Mouse (Mus musculus) duodenum, adult 2 months (tissue): ENCODE results near the gene Odf3l2. TPM values are rescaled to one million over a fixed set of nuclear protein-coding genes. Genes with fewer than 3 reads are reported as not detected.

Experiments used
- polyA plus RNA-seq: library from polyadenylated mRNA; depleted of rRNA; stranded (reverse); fragments of >200 nt; gene quantifications from 2 replicates; pipeline ENCODE4 v1.2.3, GENCODE M21; 2012; ENCODE audit warnings: low replicate concordance; rRNA removed

The Odf3l2 gene
- polyA plus RNA-seq: not detected in 2 replicates

GRCm38 (mm10) chr10:79645711-79646110 lies at the start of gene Odf3l2:
Odf3l2 (minus strand) TSS chr10:79645738.

GRCm38 (mm10) chr10:79688720-79689119 lies 43.2 kb upstream of the Odf3l2 start, which contains the start of gene Gzmm:
Gzmm (plus strand) TSS chr10:79689020.

GRCm38 (mm10) chr10:79681591-79682245 lies 36.2 kb upstream of the Odf3l2 start, which contains the start of gene Cdc34:
Cdc34 (plus strand) TSS chr10:79682195.

GRCm38 (mm10) chr10:79668771-79669575 lies 23.4 kb upstream of the Odf3l2 start, which contains the start of gene Tpgs1:
Tpgs1 (plus strand) TSS chr10:79669369.

GRCm38 (mm10) chr10:79664131-79664665 lies 18.7 kb upstream of the Odf3l2 start, which contains the start of gene Madcam1:
Madcam1 (plus strand) TSS chr10:79664559.

GRCm38 (mm10) chr10:79637128-79638110 lies 8.1 kb downstream of the Odf3l2 start, which contains the start of gene Shc2:
Shc2 (minus strand) TSS chr10:79637918.

GRCm38 (mm10) chr10:79613578-79614304 lies 31.8 kb downstream of the Odf3l2 start, which contains the start of gene C2cd4c:
C2cd4c (minus strand) TSS chr10:79614025.

Other genes with a start within 250 kb of the Odf3l2 start
- not detected in 2 replicates for gene Vmn2r83, start 177.0 kb downstream of the Odf3l2 start, polyA plus RNA-seq
- gene Plpp2, start 111.9 kb downstream of the Odf3l2 start, polyA plus RNA-seq: 227 and 464 TPM in 2 replicates
- 87.0 and 107 TPM in 2 replicates for gene Mier2, start 90.5 kb downstream of the Odf3l2 start, polyA plus RNA-seq
- not detected in 2 replicates for gene Theg, start 58.4 kb downstream of the Odf3l2 start, polyA plus RNA-seq
- 0.84 and 1.1 TPM in 2 replicates for gene C2cd4c, start 31.7 kb downstream of the Odf3l2 start, polyA plus RNA-seq
- gene Shc2, start 7.8 kb downstream of the Odf3l2 start, polyA plus RNA-seq: 1.3 and 2.5 TPM in 2 replicates
- 6.5 and 9.9 TPM in 2 replicates for gene Madcam1, start 18.8 kb upstream of the Odf3l2 start, polyA plus RNA-seq
- 80.2 and 108 TPM in 2 replicates for gene Tpgs1, start 23.6 kb upstream of the Odf3l2 start, polyA plus RNA-seq
- 199 and 293 TPM in 2 replicates for gene Cdc34, start 36.5 kb upstream of the Odf3l2 start, polyA plus RNA-seq
- gene Gzmm, start 43.3 kb upstream of the Odf3l2 start, polyA plus RNA-seq: 0.37 TPM in 1 of 2 replicates, not detected in the other
- gene Bsg, start 58.8 kb upstream of the Odf3l2 start, polyA plus RNA-seq: 528 and 1,060 TPM in 2 replicates
- gene Hcn2, start 70.9 kb upstream of the Odf3l2 start, polyA plus RNA-seq: 8.5 and 24.2 TPM in 2 replicates
- 47.7 and 62.9 TPM in 2 replicates for gene Polrmt, start 100.8 kb upstream of the Odf3l2 start, polyA plus RNA-seq
- not detected in 2 replicates for gene Fgf22, start 109.3 kb upstream of the Odf3l2 start, polyA plus RNA-seq
- gene Rnf126, start 121.2 kb upstream of the Odf3l2 start, polyA plus RNA-seq: 161 and 229 TPM in 2 replicates
- gene Fstl3, start 131.5 kb upstream of the Odf3l2 start, polyA plus RNA-seq: 11.5 and 11.9 TPM in 2 replicates
- 0.27 and 0.59 TPM in 2 replicates for gene Prss57, start 145.2 kb upstream of the Odf3l2 start, polyA plus RNA-seq
- gene Palm, start 147.8 kb upstream of the Odf3l2 start, polyA plus RNA-seq: 17.2 and 27.7 TPM in 2 replicates
- 97.3 and 216 TPM in 2 replicates for gene Misp, start 175.3 kb upstream of the Odf3l2 start, polyA plus RNA-seq
- 156 and 209 TPM in 2 replicates for gene Ptbp1, start 208.7 kb upstream of the Odf3l2 start, polyA plus RNA-seq
- gene Prtn3, start 228.7 kb upstream of the Odf3l2 start, polyA plus RNA-seq: 3.8 and 5.3 TPM in 2 replicates
- 6.1 and 11.4 TPM in 2 replicates for gene Plppr3, start 228.9 kb upstream of the Odf3l2 start, polyA plus RNA-seq
- gene Elane, start 240.5 kb upstream of the Odf3l2 start, polyA plus RNA-seq: not detected in 2 replicates
- gene Cfd, start 245.1 kb upstream of the Odf3l2 start, polyA plus RNA-seq: 12.8 and 564 TPM in 2 replicates